Mouse (Mus musculus) cerebellum, adult 9-11 months (tissue): Measurements from ENCODE around the gene Pnkp.
"Not testable (repeated sequence)": the region's sequence is repeated elsewhere in the genome, so short reads cannot be mapped to it uniquely, and the experiment has no call there.

Experiments
- DNase-seq: peaks from one replicate; pipeline ENCODE4 v3.0.0; 2022

Pnkp gene

GRCm38 (mm10) chr7:44870614-44871013 lies 13.7 kb downstream of the Pnkp start:
- no peak for DNase-seq

- no peak for DNase-seq
Measured at GRCm38 (mm10) chr7:44871181-44871580, 14.2 kb downstream of the Pnkp start.

- not testable (repeated sequence) for DNase-seq
Measured at GRCm38 (mm10) chr7:44871774-44872173, 14.8 kb downstream of the Pnkp start.

GRCm38 (mm10) chr7:44877833-44878232 lies 20.9 kb downstream of the Pnkp start:
- no peak for DNase-seq

- no peak for DNase-seq
Measured at GRCm38 (mm10) chr7:44883036-44883435, 26.1 kb downstream of the Pnkp start.

- no peak for DNase-seq
Measured at GRCm38 (mm10) chr7:44884637-44885036, 27.7 kb downstream of the Pnkp start.

GRCm38 (mm10) chr7:44886964-44887363 lies 30.0 kb downstream of the Pnkp start:
- DNase-seq: no peak

- no peak for DNase-seq
Measured at GRCm38 (mm10) chr7:44888256-44889105, 31.5 kb downstream of the Pnkp start.

GRCm38 (mm10) chr7:44890180-44890579 lies 33.2 kb downstream of the Pnkp start:
- no peak for DNase-seq

- peak; percentile 66 for DNase-seq
Measured at GRCm38 (mm10) chr7:44890737-44891136, 33.8 kb downstream of the Pnkp start.

GRCm38 (mm10) chr7:44891611-44892010 lies 34.7 kb downstream of the Pnkp start:
- DNase-seq: peak; percentile 58

- peak; percentile 92 for DNase-seq
Measured at GRCm38 (mm10) chr7:44892276-44892921, 35.5 kb downstream of the Pnkp start, which contains the start of gene Med25. TSS of gene Med25 (minus strand) at chr7:44892712.

GRCm38 (mm10) chr7:44893197-44893596 lies 36.3 kb downstream of the Pnkp start:
- no peak for DNase-seq

- DNase-seq: no peak
Measured at GRCm38 (mm10) chr7:44894175-44894574, 37.2 kb downstream of the Pnkp start.

GRCm38 (mm10) chr7:44895206-44895592 lies 38.3 kb downstream of the Pnkp start:
- DNase-seq: no peak

- DNase-seq: peak; percentile 95
Measured at GRCm38 (mm10) chr7:44895593-44896434, 38.9 kb downstream of the Pnkp start, which contains the start of gene Fuz. TSS of gene Fuz (plus strand) at chr7:44896079.

- DNase-seq: peak; percentile 59
Measured at GRCm38 (mm10) chr7:44896499-44896898, 39.6 kb downstream of the Pnkp start.

GRCm38 (mm10) chr7:44898607-44899006 lies 41.7 kb downstream of the Pnkp start:
- peak; percentile 77 for DNase-seq

- DNase-seq: peak; percentile 34
Measured at GRCm38 (mm10) chr7:44900632-44901031, 43.7 kb downstream of the Pnkp start.

GRCm38 (mm10) chr7:44901230-44901722 lies 44.3 kb downstream of the Pnkp start:
- peak; percentile 38 for DNase-seq

- no peak for DNase-seq
Measured at GRCm38 (mm10) chr7:44905430-44905829, 48.5 kb downstream of the Pnkp start.

GRCm38 (mm10) chr7:44908706-44909476 lies 52.0 kb downstream of the Pnkp start:
- peak; percentile 33 for DNase-seq
